Mouse (Mus musculus) cerebellum, adult (tissue): ENCODE measurements around the gene Gprc5c.

Experiments
- ATAC-seq: cut with Nextera tagmentation; 2 replicates; pipeline ENCODE4 v1.9.2; 2017; ENCODE audit warnings: mild to moderate bottlenecking, moderate library complexity, mixed read lengths; ENCODE audit not compliant: insufficient number of reproducible peaks, low FRiP score, low TSS enrichment

Gprc5c gene

DNA sequence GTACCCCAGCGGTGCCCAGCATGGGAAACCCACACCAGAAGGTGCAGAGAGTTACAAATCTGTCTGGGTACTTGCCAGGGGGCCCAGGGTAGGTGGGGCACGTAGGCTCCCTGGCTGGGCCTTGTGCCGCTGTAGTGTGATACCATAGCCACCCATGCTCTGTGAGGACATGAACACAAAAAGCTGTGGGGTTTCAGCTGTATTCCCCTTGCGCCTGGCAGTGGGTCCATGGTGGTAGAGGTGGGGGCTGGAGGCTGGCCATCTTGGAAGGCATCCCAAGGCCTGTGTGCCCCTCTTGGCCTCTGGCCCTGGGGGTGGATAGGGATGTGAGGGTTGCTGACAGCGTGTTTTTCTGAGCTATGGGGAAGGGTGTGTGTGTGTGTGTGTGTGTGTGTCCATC, 15.0 kb downstream of the Gprc5c start:
- ATAC-seq = no peak

DNA sequence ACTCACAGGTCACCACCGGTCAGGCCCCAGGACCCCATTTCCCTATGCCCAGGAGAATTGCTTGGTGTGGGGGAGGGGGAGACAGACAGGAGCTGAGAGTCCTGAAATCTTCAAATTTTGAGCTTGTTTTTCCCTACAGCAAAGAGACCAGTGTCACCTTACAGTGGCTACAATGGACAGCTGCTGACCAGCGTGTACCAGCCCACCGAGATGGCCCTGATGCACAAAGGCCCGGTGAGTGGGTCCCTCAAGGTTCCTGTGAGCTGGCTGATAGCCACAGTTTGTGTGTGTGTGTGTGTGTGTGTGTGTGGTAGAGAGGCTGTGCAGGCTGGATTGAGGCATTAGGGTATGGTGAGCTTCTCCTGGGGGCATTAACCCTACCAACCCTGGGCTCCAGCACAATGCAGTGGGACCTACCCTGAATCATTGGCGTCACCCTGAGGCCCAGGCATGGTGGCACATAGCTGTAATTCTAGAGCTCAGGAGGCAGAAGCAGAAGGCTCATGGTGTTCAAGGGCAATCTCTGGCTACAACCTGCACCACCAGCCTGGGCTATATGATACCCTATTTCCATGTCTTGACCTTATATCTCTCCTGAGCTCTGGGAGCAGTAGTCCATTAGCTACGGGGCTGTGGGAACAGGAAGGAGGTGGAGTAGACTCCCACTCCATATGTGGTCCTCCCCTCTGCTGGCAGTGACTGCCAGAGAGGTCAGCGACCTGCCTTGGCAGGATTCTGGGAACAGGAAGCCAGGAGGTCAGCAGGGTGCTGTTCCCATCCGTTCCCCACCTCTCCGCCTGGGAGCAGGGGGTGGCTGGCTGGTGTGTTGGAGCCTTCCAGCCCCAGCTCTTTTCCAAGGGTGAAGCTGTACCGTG, 15.8 kb downstream of the Gprc5c start:
- 0 out of 2 replicates have a peak, but pooled peaks have one; percentile 13 for ATAC-seq

DNA sequence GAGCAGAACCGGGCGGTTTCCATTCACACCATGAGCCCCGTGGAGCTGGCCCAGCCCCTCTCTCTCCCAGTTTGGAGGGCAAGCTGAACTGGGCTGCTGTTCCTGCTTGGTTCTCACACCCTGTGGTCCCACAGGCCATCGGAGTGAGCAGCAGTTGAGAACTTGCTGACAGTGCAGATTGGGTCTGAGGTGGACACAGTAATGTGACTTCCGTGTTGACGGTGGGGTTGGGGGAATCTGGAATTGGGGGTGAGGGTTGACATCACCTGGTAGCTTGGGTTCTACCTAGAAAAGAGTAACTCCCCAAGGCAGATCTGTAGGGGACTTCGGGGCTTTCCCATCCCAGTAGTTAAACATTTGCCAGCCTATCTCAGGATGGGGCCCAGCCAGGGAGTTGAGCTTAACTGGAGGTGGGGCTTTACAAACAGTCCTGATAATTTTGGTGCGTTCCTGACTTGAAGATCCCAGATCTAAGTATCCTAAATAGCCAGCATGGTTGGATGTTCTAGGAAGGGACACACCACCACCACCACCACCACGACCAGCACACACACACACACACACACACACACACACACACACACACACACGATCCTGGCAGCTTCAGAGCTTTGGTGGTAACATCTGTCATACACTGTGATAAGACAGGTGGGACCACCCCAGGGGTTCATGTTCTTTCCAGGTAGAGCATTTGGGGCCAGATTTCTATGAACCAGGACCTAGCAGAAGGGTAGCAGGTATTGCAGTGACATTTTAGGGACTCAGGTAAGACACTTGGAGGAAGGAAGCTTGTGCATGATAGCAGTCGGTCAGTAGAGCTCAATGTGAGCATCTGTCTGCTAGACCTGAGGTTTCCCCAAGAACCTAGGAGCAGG, 16.6 kb downstream of the Gprc5c start:
- ATAC-seq = no peak

DNA sequence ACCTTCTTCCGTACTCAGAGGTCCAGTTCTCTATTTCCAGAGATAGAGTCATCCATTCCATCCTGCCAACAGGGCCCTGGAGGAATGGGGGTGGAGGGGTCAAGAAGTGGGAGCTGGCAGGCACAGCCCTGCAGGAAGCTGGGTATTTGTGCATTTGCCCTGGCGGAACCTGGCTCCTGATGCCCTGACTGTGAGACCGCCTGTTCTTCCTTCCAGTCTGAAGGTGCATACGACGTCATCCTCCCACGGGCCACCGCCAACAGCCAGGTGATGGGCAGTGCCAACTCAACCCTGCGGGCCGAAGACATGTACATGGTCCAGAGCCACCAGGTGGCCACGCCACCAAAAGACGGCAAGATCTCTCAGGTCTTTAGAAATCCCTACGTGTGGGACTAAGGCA, 17.3 kb downstream of the Gprc5c start:
- peak; percentile 82 for ATAC-seq

DNA sequence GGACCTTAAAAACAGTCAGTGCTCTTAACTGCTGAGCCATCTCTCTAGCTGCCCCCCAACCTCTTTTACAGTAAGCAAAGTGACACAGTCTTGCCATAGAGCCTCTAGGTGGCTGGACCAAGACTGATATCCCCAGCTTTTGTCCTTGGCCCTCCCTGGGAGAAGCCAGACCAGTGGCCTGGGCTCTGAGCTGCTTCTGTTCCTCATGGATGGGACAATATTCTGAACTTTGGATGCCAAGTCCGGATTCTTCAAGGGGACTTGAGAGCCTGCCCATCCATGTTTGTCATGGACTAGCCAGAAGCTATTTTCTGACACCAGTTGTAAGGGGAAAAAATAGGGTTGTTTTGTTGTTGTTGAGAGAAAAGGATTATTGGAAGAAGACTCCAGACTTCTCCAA, 18.8 kb downstream of the Gprc5c start:
- ATAC-seq = no peak

DNA sequence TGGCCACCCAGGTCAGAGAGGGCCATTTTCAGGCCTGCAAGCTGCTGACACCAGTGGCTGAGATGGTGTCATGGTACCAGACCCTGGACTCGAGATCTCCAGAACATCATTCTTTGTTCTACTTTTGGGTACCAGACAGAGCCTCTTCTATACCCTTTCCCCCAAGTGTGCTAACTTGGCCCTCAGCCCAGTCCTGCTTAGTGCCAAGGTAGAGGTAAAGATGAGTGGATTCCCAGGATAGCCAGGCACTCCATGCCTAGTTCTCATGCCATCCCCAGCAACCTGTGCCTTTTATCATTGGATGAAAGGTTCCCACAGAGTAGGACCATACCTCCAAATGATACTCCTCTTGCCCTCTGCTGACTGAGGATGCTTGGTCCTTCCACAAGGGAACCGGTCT, 20.6 kb downstream of the Gprc5c start:
- no peak for ATAC-seq

DNA sequence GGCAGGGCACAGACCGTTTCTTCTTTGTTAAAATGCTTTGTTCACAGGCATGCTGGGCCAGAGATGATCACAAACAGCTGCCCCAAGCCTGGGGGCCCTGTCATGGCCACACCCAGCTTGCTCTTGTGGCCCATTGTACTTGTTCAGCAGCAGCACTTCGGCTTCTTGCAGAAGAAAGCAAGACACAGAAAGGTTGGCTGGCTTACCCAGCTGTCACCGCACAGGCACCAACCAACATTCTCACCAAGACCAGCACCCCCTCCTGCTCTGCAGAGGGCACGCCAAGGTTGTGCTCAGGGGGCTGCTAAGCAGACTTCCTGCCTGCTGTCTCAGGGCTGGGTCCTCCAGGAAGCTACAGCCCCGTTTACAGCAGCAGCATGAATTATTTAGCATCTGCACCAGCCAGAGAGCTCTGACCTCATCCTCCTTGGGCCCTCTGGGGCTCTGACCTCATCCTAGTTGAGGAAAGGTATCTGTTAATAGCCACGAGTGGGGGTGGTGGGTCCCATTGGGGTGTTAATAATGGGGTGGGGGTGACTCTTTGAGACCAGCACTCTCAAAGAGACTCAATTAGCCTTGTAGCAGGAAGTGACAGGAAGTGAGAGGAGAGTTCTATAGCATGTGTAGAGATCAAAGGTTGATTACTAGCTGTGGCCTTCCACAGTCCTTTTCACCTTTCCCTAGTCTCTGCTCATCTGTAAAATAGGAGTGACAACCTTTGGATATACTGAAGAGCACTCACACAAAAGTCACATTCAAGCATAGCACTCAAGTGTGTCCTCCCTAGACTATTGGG, 22.3 kb downstream of the Gprc5c start:
- ATAC-seq = no peak

DNA sequence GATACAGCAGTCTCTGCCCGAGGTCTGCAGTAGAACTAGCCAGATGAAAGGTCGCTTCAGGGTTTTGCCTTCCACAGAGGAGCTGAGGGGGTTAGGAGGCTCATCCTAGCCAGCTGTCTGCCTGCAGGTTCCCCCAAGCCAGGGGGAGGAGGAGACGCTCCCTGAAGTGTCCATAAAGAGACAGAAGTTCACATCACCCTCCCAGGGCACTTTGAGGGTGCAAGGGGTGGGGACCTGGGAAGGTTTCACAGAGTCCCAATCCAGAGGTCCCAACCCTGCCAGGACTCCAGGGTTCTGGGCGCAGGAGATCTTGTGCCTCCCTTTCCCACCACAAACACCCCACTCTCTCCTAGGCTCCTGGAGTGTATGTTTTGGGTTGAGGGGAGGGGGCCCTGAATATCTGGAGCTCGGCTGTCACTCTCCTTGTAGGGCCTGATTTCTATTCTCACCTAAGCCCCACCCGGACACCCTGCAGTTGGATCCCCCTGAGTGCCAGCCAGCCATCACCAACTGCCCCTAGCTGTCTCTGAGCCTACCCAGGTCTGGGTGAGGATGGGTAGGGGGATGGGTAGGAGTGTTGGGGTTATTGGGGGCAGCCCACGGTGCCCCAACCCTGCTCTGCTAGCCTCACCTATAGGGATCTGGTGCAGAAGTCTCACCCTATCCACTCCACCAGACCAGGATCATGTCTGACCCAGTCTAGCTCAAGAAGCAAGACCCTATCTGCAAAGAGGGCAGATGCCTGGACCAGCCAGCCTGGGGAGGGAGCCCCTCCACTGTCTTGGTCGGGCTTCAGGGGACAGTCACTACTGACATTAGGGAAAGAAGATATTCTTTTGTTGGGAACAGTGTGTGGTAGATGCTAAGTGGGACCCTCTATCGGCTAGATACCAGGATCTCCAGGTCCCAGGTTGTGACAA, 23.5 kb downstream of the Gprc5c start:
- no peak for ATAC-seq

DNA sequence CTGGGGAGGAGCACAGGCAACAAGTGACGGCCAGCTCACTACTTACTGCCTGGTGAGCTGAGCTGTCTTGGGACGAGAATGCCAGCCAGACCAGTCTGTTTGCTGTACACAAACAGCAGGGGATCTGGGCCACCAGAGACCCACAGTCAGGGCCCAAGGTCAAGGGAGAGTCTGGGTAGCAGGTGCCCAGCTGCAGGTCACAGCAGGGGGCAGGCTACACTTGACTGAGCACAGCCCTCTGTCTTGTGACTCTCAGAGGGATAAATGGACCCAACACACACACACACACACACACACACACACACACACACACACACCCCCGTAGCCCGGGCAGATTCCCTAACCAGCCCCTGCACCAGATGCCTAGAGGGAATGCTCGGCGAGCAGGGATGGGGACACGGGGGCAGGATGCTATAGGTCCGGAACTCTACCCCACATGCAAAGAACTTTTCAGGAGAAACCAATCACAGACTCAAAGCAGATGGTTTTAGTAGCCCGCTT, 24.4 kb downstream of the Gprc5c start:
- ATAC-seq = no peak

DNA sequence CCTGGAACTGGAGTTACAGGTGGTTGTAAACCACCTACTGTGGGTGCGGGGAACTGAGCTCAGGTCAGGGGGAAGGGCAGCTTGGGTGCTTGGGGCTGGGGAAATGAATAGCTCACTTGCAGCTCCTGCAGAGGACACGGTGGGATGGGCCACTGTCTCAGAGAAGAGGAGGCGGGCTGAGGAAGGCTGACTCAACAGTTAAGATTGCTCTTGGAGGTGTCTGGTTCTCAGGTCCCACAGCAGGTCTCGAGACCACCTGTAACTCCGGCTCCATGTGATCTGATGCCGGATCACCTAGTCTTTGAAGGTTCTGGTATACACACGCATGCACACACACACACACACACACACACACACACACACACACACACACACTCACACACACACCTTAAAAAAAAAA, 25.2 kb downstream of the Gprc5c start:
- ATAC-seq = no peak

DNA sequence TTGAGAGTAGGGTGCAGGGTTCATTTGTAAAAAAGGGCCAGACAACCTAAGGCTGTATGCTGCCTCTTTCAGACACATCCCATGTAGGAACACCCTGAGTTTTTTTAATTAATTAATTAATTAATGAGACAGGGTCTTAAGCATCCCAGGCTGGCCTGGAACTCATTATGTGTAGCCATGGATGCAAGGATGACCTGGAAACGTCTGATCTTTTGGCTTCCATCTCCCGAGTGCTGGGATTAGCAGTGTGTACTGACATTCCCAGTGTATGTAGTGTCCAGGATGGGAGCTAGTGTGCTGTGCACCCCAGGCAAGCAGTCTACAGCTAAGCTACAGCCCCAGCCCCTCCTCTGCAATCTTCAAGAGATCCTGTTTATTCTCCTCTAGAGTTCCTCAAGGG, 25.7 kb downstream of the Gprc5c start:
- ATAC-seq = no peak

DNA sequence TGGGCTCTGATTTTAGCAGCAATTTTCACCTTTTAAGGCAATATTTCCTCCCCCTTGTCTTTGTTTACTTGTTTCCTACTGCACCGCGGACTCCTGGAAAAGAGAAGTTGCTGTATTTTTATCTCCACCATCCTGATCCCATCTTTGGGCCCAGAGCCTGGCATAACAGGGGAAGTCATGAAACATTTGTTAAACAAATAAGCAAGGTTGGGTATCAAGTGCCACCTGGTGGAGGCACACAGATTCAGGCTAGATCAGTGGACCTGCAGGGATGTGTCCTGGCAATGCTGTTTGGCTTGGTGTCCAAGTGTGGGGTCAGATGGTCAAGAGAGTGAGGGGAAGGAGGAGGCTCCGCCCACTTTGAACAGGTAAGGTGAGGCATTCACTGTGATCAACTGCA, 26.2 kb downstream of the Gprc5c start:
- ATAC-seq = peak; percentile 50; the same call in 1 of the 2 replicates

DNA sequence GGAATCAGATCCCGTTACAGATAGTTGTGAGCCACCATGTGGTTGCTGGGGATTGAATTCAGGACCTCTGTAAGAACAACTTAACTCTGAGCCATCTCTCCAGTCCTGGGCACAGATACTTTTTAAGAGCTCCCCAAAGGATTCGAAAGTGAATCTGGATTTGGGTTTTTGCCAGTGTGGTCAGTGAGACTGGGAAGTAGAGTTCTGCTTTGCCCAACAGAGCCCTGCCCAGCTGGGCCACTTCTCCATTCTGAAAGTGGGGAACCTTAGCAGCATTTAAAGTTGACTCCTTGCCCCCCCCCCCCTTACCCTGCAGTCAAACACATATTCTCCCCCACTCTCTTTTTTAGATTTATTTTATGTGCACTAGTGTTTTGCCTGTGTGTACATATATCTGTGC, 28.7 kb downstream of the Gprc5c start:
- ATAC-seq = no peak

DNA sequence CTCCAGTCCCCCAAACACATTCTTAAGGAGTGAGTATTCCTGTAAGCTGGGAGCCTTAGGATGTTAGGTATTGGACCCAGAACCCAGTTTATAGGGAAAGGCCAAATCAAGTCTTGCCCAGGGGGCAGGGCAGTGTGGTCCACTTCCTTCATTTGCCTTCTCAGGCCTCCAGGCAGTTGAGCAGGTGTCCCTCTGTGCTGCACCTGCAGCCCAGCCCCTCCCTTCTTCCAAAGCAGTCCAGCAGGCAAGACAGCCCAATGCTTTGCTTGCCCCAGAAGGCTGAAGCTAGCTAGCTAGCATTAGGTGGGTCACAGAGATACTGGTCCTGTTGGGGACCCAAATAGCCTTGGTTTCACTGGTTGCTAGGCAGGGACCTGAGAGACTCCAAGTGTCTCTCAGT, 29.2 kb downstream of the Gprc5c start:
- no peak for ATAC-seq

DNA sequence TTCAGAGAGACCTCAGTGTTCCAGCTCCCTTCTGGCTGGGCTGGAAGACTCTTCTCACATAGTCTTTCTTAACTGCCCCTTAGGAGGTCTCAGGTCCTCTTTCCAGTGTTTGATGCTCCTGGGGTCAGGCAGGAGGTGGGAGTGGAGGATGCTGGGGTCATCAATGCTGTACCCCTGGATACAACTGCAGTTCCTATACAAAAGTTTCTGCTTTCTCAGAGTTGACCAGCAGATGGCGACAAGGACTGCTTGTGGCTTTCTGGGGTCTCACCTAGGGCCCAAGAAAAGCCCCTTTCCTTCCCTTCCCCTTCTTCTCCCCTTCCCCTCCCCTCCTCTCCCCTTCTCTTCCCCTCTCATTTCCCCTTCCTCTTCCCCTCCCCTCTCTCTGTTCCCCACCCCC, 29.6 kb downstream of the Gprc5c start:
- no peak for ATAC-seq

DNA sequence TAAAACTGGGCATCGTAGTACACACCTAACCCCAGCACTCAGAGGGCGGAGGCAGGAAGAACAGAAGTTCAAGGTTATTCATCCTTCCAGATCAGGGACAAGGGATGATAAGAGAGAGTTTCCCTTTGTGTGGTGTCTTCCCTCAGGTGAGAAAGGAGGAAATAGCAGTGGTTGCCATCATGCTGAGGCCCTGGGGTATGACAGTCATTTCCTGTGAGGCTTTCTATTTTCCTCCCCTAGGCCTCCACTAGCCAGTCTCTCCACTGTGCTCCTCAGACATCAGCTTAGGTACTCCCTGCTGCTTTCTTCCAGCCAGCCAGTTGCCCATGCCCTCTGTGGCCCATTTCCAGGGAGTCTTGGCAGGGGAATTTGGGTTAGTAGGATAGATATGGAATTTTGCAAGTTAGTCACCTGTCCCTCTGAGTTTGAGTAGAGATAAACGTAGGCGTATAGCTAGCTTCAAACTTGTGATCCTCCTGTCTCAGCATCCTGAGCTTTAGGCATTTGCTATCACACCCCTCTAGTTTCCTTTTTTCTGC, 32.4 kb downstream of the Gprc5c start:
- ATAC-seq = no peak

DNA sequence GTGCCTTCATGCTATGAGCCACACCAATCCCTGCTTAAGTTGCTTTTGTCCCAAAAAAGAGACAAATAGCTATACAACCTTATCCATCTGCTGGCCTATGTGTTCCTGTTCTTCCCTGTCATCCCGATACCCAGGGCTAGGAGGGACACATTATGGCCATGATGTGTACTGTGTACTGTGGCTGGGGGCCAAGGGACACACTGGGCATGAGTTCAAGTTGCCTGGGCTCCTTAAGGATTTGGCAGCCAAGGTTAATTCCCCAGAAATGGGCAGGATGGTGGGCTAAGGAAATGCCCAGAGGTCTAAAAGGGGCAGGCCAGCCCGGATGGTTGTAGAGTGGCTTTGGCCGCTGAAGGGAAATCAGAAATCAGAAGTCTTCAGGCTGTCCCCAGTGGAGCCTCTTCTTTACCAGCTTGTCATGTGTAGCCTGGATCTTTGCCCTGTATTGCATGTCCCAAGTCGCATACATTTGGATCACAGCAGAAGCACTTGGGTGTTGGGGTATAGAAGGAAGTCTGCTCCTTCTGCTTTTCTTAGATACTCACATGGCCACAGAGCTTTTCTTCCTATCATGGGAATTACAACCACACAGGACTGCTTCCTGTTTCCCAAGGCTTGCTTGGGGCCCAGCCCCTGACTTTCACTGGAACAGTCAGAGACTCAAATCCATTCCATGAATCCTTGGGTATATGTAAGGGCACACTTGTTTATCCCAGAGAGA, 33.6 kb downstream of the Gprc5c start:
- no peak for ATAC-seq

DNA sequence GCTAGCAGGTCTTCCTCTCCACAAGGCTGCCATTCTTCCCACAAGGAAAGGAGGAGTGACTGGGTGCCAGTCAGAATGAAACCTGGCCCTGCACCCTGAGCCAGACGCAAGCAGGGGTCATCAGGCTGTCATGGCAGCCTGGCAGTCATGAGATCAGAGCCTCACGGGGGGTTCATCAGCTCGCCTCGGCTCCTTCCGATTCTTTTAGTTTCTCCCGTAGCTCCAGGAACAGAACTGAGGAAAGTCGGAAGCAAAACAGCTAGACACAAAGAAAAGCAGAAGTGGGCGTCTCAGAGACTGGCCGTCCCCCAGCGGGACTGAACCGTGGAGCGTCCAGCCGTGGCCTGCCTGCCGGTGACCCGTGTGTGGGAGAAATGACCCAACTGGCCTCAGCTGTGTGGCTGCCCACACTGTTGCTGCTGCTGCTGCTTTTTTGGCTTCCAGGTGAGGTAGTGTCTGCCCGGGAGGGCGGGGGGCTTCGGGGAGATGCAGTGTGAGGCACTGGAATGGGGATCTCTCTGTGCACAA, 39.1 kb downstream of the Gprc5c start, which contains the start of gene Cd300a:
Gene Cd300a, plus strand, starts transcription at position 51 of the 528 bp plus-strand sequence.
- no peak for ATAC-seq
